In genomic region chr3:102123654-102124053, GRCm38 (mm10) we compare ENCODE assay signal across 20 mouse cellular contexts. TPM values are rescaled to one million over a fixed set of nuclear protein-coding genes. Genes with fewer than 3 reads are reported as not detected.
DNase-seq lines count a peak whose midpoint lies in the region; ATAC-seq and TF ChIP-seq lines count a peak whose summit lies in the region.
"Had no signal": no experiment of that assay in that cellular context is flagged by ENCODE, and none has a peak within 500 bp of the region (broad histone marks: within the 10 kb centered on the region; RNA-seq: fewer than 3 reads in every experiment).

No protein-coding gene starts in this region.

- ATAC-seq in Patski: peak; percentile 60
- ATAC-seq in CD4-positive, CD25-positive, alpha-beta regulatory T cell, adult 4 months: no peak
- ATAC-seq in hindbrain, embryonic 11.5 days (ENCODE audit: low FRiP score): no peak
- ATAC-seq: activated CD4-positive, CD25-positive, alpha-beta regulatory T cell, adult 4 months had no signal

- no peak overlapping the region for H3K4me3 ChIP-seq in hindbrain, embryonic 11.5 days (ENCODE audit: low read depth, low read length)

- no peak for TF ChIP-seq CTCF in Patski (IDR thresholded peaks at IDR 0.05)

- in situ Hi-C loops in Patski (cut with MboI; ENCODE audit: low pct_unique_long_range_greater_than_20kb): no loop called here

- H3K36me3 ChIP-seq in hindbrain, embryonic 11.5 days (ENCODE audit: control insufficient read depth, insufficient read depth, low read length): no peaks in the 10 kb centered on the region
- H3K36me3 ChIP-seq: G1E had no signal

- POLR2A ChIA-PET in Patski (lab: Charles Lee): no interaction called here

- DNase-seq in Muller cell, postnatal 12 days (ENCODE audit: inconsistent ontology term): peak; percentile 39
- DNase-seq in Patski (ENCODE audit: low read depth, low spot score): peak; percentile 77
- no peak for DNase-seq in hindbrain, embryonic 11.5 days (ENCODE audit: low spot score)
- DNase-seq: adrenal gland, adult 2 months; adrenal gland, adult 8-10 months; adrenal gland, postnatal 10 days; adrenal gland, postnatal 14 days; adrenal gland, postnatal 25 days; adrenal gland, postnatal 36 days; B cell, adult 2 months; cerebellum, adult 11 months; cerebellum, adult 11-12 months; cerebellum, adult 18-20 months; cerebellum, adult 2 months; cerebellum, adult 8-10 months; cerebellum, adult 9-10 months had no signal

- whole genome bisulfite sequencing in hindbrain, embryonic 11.5 days: 79% methylated on average over 6 of the region's 6 CpGs

- no peaks in the 10 kb centered on the region for H3K9me3 ChIP-seq in hindbrain, embryonic 11.5 days (ENCODE audit: control insufficient read depth, low read length)
- H3K9me3 ChIP-seq: G1E had no signal

- no peak overlapping the region for H3K9ac ChIP-seq in hindbrain, embryonic 11.5 days (ENCODE audit: low read depth, low read length)

- no peak overlapping the region for H3K4me2 ChIP-seq in hindbrain, embryonic 11.5 days (replicated peaks; ENCODE audit: low read depth, low read length)

- CTCF ChIA-PET in Patski (lab: Charles Lee): interaction anchor here (1.1 to 1.4 kb wide), 4 partner anchors 12 to 24 kb away, joined by 3 to 4 read pairs (median 3); no protein-coding TSS in a partner anchor

- no peak overlapping the region for H3K27ac ChIP-seq in hindbrain, embryonic 11.5 days (ENCODE audit: low read depth, low read length)

- H3K27me3 ChIP-seq in Patski: no peaks in the 10 kb centered on the region
- no peaks in the 10 kb centered on the region for H3K27me3 ChIP-seq in hindbrain, embryonic 11.5 days (ENCODE audit: control insufficient read depth, insufficient read depth, low read length)
- H3K27me3 ChIP-seq: CH12.LX had no signal

- no peaks in the 10 kb centered on the region for H3K4me1 ChIP-seq in hindbrain, embryonic 11.5 days (replicated peaks; ENCODE audit: control insufficient read depth, insufficient read depth, low read length)

RNA-seq across cellular contexts. Expression of gene Casq2, which starts 37.4 kb away (rescaled TPM):
- polyA plus RNA-seq in Patski (2021): 0.17 TPM
- polyA plus RNA-seq in CD4-positive, CD25-positive, alpha-beta regulatory T cell, adult 4 months (2017; shearing (Covaris generic)): not detected
- polyA plus RNA-seq in hindbrain, embryonic 11.5 days (2014; fragmentation: Nextera tagmentation; extraction: Ambion mirVana): 0.76 and 2.1 TPM in 2 replicates
- polyA plus RNA-seq: activated CD4-positive, CD25-positive, alpha-beta regulatory T cell, adult 4 months; G1E had no signal
